Mouse (Mus musculus) heart, postnatal 14 days (tissue): ENCODE results near the gene Ms4a1. TPM values are rescaled to one million over a fixed set of nuclear protein-coding genes. Genes with fewer than 3 reads are reported as not detected.

Source experiments
- total RNA-seq, 2 experiments: library from RNA; stranded (reverse); gene quantifications; 2 replicates each; pipeline ENCODE4 v1.2.3; 2021

The Ms4a1 gene
- total RNA-seq, 2 experiments from 2014 or later: 0.59 to 0.74 TPM

Other genes starting within 250 kb of the Ms4a1 start
- gene Ms4a18, start 248.2 kb downstream of the Ms4a1 start, total RNA-seq: not detected
- 1 to 10 TPM; 1.8 to 2.7 TPM for gene Ms4a8a, start 185.1 kb downstream of the Ms4a1 start, total RNA-seq
- gene 1700017D01Rik, start 135.4 kb downstream of the Ms4a1 start, total RNA-seq: not detected
- not detected for gene 1700025F22Rik, start 100.9 kb downstream of the Ms4a1 start, total RNA-seq
- not detected for gene Ms4a13, start 69.5 kb downstream of the Ms4a1 start, total RNA-seq
- not detected for gene Ms4a12, start 33.8 kb downstream of the Ms4a1 start, total RNA-seq
- not detected for gene Ms4a5, start 17.6 kb upstream of the Ms4a1 start, total RNA-seq
- under 1 TPM in 1 of 2 experiments, not detected in 1; 0.10 TPM for gene Ms4a14, start 48.2 kb upstream of the Ms4a1 start, total RNA-seq
- gene Ms4a7, start 69.9 kb upstream of the Ms4a1 start, total RNA-seq: 1 to 10 TPM; 1.1 to 1.3 TPM
- 10 to 100 TPM in 1 of 2 experiments, 1 to 10 TPM in 1; 7.6 to 10.7 TPM for gene Ms4a4a, start 109.3 kb upstream of the Ms4a1 start, total RNA-seq
- gene Ms4a4c, start 138.5 kb upstream of the Ms4a1 start, total RNA-seq: under 1 TPM in 1 of 2 experiments, not detected in 1; 0.37 TPM
- gene Ms4a4b, start 177.3 kb upstream of the Ms4a1 start, total RNA-seq: 1 to 10 TPM in 1 of 2 experiments, under 1 TPM in 1; 0.41 to 1.2 TPM
- gene Ms4a6c, start 203.1 kb upstream of the Ms4a1 start, total RNA-seq: 10 to 100 TPM in 1 of 2 experiments, 1 to 10 TPM in 1; 8.3 to 11.2 TPM
- under 1 TPM in 1 of 2 experiments, not detected in 1; 0.22 TPM for gene Gm8369, start 219.7 kb upstream of the Ms4a1 start, total RNA-seq